ENCODE assay signal across 17 mouse cellular contexts in the genomic region with DNA sequence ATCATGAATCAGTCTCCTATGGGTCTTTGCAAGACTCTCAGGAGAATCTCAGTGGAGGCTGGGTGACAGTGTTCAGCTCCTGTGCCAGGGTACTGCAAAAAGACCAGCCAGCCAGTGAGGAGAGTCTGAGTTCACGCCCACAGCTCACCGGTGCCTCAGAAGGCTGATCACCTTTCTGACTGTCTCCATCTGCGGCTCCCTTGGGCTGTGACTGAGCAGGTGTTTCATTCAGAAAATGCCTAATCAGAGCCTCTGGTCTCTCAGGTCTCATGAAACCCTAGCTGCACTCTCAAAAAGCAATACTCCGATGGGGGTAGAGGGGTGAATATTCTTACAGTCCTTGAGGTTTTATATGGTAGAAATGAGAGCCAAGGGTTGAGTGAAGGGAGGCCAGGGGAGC.
DNase-seq lines count a peak whose midpoint lies in the region; ATAC-seq lines count a peak whose summit lies in the region.
"Had no signal": no experiment of that assay in that cellular context is flagged by ENCODE, and none has a peak within 500 bp of the region (broad histone marks: within the 10 kb centered on the region; RNA-seq: fewer than 3 reads in every experiment).

No protein-coding gene starts in this region.

- no peak overlapping the region for H3K9ac ChIP-seq in hindbrain, embryonic 13.5 days
- H3K9ac ChIP-seq in hindbrain, embryonic 12.5 days, result no peak overlapping the region
- no peak overlapping the region for H3K9ac ChIP-seq in neural tube, embryonic 13.5 days
- H3K9ac ChIP-seq in embryonic facial prominence, embryonic 14.5 days (ENCODE audit: low read depth, low read length), result no peak overlapping the region
- H3K9ac ChIP-seq: heart, embryonic 15.5 days; liver, embryonic 13.5 days; midbrain, embryonic 12.5 days; stomach, embryonic 15.5 days had no signal

- no peak overlapping the region for H3K27ac ChIP-seq in hindbrain, embryonic 13.5 days
- no peak overlapping the region for H3K27ac ChIP-seq in hindbrain, embryonic 12.5 days
- H3K27ac ChIP-seq in neural tube, embryonic 13.5 days (replicated peaks), result 0 out of 2 replicates have a peak overlapping the region, but pooled peaks have one; percentile 5
- no peak overlapping the region for H3K27ac ChIP-seq in embryonic facial prominence, embryonic 14.5 days (replicated peaks; ENCODE audit: low read depth, low read length)
- H3K27ac ChIP-seq: heart, adult 2 months; heart, embryonic 15.5 days; liver, embryonic 13.5 days; midbrain, embryonic 12.5 days; stomach, embryonic 15.5 days had no signal

- no peak overlapping the region for H3K4me3 ChIP-seq in hindbrain, embryonic 13.5 days
- H3K4me3 ChIP-seq in hindbrain, embryonic 12.5 days, result no peak overlapping the region
- no peak overlapping the region for H3K4me3 ChIP-seq in neural tube, embryonic 13.5 days
- H3K4me3 ChIP-seq in embryonic facial prominence, embryonic 14.5 days (ENCODE audit: low read depth, low read length), result no peak overlapping the region
- H3K4me3 ChIP-seq: heart, adult 2 months; heart, embryonic 15.5 days; liver, embryonic 13.5 days; midbrain, embryonic 12.5 days; myocyte; stomach, embryonic 15.5 days had no signal

- H3K27me3 ChIP-seq in hindbrain, embryonic 13.5 days, result no peaks in the 10 kb centered on the region
- H3K27me3 ChIP-seq in hindbrain, embryonic 12.5 days, result no peaks in the 10 kb centered on the region
- H3K27me3 ChIP-seq in neural tube, embryonic 13.5 days, result no peaks in the 10 kb centered on the region
- no peaks in the 10 kb centered on the region for H3K27me3 ChIP-seq in embryonic facial prominence, embryonic 14.5 days (replicated peaks; ENCODE audit: control insufficient read depth, insufficient read depth, low read length)
- H3K27me3 ChIP-seq: heart, embryonic 15.5 days; liver, embryonic 13.5 days; midbrain, embryonic 12.5 days; stomach, embryonic 15.5 days had no signal

- no peaks in the 10 kb centered on the region for H3K36me3 ChIP-seq in hindbrain, embryonic 13.5 days
- H3K36me3 ChIP-seq in hindbrain, embryonic 12.5 days, result no peaks in the 10 kb centered on the region
- H3K36me3 ChIP-seq in neural tube, embryonic 13.5 days, result no peaks in the 10 kb centered on the region
- no peaks in the 10 kb centered on the region for H3K36me3 ChIP-seq in embryonic facial prominence, embryonic 14.5 days (ENCODE audit: control insufficient read depth, insufficient read depth, low read length)
- H3K36me3 ChIP-seq: heart, embryonic 15.5 days; liver, embryonic 13.5 days; midbrain, embryonic 12.5 days; stomach, embryonic 15.5 days had no signal

- H3K4me1 ChIP-seq in hindbrain, embryonic 13.5 days (replicated peaks), result peaks cover 10% of the 10 kb centered on the region
- H3K4me1 ChIP-seq in hindbrain, embryonic 12.5 days, result 0 out of 2 replicates have a peak, but pooled peaks cover 3% of the 10 kb centered on the region
- H3K4me1 ChIP-seq in neural tube, embryonic 13.5 days (replicated peaks), result peaks cover 6% of the 10 kb centered on the region
- H3K4me1 ChIP-seq in embryonic facial prominence, embryonic 14.5 days (ENCODE audit: control insufficient read depth, insufficient read depth, low read length), result no peaks in the 10 kb centered on the region; the same call in 1 of the 2 replicates
- H3K4me1 ChIP-seq: heart, embryonic 15.5 days; liver, embryonic 13.5 days; midbrain, embryonic 12.5 days; stomach, embryonic 15.5 days had no signal

- no peak overlapping the region for H3K4me2 ChIP-seq in hindbrain, embryonic 13.5 days
- H3K4me2 ChIP-seq in hindbrain, embryonic 12.5 days (replicated peaks), result no peak overlapping the region
- no peak overlapping the region for H3K4me2 ChIP-seq in neural tube, embryonic 13.5 days
- no peak overlapping the region for H3K4me2 ChIP-seq in embryonic facial prominence, embryonic 14.5 days (ENCODE audit: low read depth, low read length)
- H3K4me2 ChIP-seq: heart, embryonic 15.5 days; liver, embryonic 13.5 days; midbrain, embryonic 12.5 days; stomach, embryonic 15.5 days had no signal

- WGBS in hindbrain, embryonic 13.5 days, result 56% methylated on average over 4 of the region's 4 CpGs
- 75% methylated on average over 4 of the region's 4 CpGs for WGBS in hindbrain, embryonic 12.5 days
- 46% methylated on average over 4 of the region's 4 CpGs for WGBS in neural tube, embryonic 13.5 days
- 59% methylated on average over 4 of the region's 4 CpGs for WGBS in embryonic facial prominence, embryonic 14.5 days

- intact Hi-C loops in heart, postnatal 14 days (cut with DNase I), result no loop called here

- DNase-seq in neural tube, embryonic 10.5 days (ENCODE audit: extremely low spot score, low spot score), result no peak
- DNase-seq in embryonic facial prominence, embryonic 14.5 days (ENCODE audit: low spot score), result peak; percentile 64
- DNase-seq in heart, postnatal 14 days, result no peak
- DNase-seq in liver, result no peak
- DNase-seq: adrenal gland, postnatal 25 days; embryo, embryonic 11 days; gastrocnemius, postnatal 14 days; heart, adult 2 months; kidney, adult 8-10 months; liver, embryonic 13.5 days had no signal

- 0 out of 2 replicates have a peak, but pooled peaks have one; percentile 28 for ATAC-seq in hindbrain, embryonic 13.5 days (ENCODE audit: low FRiP score)
- ATAC-seq in hindbrain, embryonic 12.5 days (ENCODE audit: low FRiP score), result no peak; the same call in 1 of the 2 replicates
- ATAC-seq in neural tube, embryonic 13.5 days (ENCODE audit: low read depth), result peak; percentile 65
- ATAC-seq in embryonic facial prominence, embryonic 14.5 days (ENCODE audit: low read depth), result peak; percentile 96

- H3K9me3 ChIP-seq in hindbrain, embryonic 13.5 days, result no peaks in the 10 kb centered on the region
- no peaks in the 10 kb centered on the region for H3K9me3 ChIP-seq in hindbrain, embryonic 12.5 days (replicated peaks)
- H3K9me3 ChIP-seq in neural tube, embryonic 13.5 days, result no peaks in the 10 kb centered on the region
- H3K9me3 ChIP-seq in embryonic facial prominence, embryonic 14.5 days (ENCODE audit: control insufficient read depth, low read length), result no peaks in the 10 kb centered on the region
- H3K9me3 ChIP-seq: heart, embryonic 15.5 days; liver, embryonic 13.5 days; midbrain, embryonic 12.5 days; stomach, embryonic 15.5 days had no signal
